Mouse (Mus musculus) telencephalon, adult 2 months (tissue): ENCODE measurements at regions not wholly inside any gene's neighbourhood (a gene's known extent, or its start where the extent isn't known, plus 50 kb on each side); places are given as distances from the start of the nearest gene placed in this dataset.
A peak's percentile ranks its signal among the peaks of the same experiment; 100 is the strongest.

Experiments
- DNase-seq: peaks from one replicate; pipeline ENCODE4 v3.0.0-alpha.2; 2011; ENCODE audit warnings: low read depth, low spot score

DNA sequence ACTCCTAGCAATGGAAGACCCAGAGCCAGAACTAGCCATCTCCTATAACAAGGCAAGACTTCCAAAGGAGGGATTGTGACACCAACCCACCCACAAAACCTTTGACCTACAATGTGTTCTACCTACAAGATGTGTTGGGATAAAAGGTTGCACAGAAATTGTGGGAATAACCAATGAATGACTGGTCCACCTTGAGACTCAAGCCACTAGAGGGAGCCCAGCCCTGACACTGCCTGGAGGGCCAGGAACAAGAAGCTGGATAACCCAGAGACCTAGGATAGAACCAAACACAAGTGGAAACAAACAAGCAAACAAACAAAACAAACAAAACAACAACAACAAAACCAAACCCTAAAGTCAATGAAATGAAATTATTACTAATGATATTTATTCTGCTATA, 288.8 kb downstream of the Dchs2 start:
- no peak for DNase-seq

DNA sequence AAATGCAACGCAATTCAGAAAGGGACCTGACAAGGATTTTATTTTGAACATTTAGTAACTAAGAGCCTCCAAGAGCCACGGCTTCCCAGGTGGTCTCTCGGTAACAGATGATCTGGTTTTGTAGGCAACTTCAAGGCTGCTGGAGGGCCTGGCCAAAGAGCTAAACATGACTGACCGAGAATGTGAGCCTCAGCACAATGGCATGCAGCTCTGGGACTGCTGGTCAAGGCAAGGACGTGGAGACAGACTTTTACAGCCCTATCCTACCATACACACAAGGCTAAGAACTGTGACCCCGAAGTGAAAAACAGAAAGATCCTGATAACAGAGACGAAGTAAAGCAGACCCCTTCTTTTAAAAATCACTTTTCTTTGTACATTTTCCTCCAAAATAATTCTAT, 296.5 kb downstream of the Dchs2 start:
- DNase-seq: no peak

DNA sequence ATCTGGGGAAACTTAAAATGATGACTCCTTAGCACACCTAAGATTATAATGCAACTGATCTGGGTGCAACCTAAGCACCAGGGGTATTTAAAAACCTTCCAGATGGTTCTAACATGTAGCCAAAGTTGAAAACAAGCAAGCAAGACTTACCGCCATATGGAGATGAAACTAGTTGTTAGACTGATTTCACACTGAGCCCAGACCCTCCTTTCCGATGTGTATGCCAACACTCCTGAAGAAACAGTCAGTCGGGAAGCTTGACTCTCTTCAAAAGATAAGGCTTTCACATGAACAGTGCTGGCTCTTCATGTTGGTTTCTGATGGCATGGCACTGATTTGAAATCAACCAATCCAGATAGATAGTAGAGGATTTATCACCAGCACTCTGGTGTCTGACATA, 301.6 kb downstream of the Dchs2 start:
- DNase-seq: no peak

DNA sequence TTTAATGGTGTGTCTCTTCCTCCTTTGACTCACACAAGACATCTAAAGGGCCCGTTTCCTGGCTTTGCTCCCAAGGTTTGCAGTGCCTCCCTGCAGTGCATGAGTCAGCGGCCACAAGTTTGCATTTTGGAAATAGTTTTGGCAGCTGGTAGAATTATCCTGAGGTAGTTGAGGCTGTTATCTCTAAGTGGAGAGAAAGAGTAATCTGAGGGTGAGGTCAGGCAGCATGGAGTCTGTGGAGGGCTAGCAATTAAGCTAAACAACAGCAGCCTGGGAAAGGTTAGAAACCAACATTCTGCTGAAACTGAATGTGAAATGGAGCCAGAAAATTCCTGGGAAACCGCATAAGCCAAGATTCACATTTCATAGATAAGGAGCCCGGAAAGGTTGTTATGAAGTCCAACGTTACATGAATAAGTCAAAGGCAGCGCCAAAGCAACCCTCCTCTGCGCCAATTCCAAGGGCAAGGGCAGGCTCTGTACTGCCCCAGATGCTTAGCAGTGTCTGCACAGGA, 318.5 kb downstream of the Dchs2 start:
- DNase-seq: no peak

DNA sequence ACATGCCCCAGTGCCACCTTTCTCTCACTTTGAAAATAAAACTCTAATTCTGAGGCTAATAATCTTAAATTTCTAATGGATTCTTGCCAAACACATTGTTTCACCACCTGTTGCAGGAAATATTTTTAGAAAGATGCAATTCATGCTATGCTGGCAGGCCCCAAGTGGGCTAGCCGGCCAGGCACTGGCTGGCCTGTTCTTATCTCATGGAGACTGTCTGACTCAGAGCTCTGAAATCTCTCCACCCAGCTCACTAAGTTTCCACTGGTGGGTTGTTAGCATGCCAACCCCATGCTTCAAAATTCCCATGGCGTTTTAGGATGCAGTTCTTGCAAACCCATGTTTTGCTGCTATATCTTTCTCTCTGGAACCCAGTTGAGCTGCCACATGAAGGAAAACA, 315.5 kb upstream of the Sfrp2 start:
- no peak for DNase-seq

DNA sequence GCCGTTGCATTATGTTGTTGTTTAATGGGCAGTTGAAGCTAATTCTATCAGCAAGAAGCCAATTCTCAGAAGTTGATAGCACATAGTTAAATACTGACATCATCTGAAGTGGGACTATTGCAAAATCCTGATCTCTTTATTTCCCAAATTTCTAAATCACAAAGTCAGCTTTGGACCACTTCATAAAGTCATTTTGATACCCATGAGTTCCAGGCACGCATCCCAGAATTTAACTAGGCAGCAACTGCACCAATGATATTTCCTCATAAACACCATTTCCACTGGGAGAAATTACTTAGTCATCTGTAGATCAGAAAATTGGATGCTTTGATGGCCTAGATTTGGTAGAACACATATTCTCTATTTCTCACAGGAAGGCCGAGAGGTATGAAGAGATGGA, 314.8 kb upstream of the Sfrp2 start:
- DNase-seq: no peak

DNA sequence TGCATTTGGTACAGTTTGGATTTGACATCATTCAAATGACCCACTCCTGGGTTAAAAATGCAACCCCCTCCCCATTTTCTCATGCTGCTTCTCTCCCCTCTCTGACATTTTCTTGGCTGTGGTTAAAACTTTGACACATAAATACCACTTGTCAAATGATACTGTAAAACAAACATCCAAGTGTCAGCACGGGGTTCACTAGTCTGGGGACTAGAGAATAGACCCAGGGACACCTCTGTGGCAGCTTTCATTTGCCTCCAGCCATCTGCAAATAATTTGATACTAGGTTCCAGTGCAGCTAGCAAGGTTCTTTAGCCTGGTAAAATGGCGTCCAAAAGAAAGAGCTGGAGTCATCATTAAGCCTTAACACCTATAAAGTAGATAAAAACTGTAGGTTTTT, 312.7 kb upstream of the Sfrp2 start:
- DNase-seq: no peak

DNA sequence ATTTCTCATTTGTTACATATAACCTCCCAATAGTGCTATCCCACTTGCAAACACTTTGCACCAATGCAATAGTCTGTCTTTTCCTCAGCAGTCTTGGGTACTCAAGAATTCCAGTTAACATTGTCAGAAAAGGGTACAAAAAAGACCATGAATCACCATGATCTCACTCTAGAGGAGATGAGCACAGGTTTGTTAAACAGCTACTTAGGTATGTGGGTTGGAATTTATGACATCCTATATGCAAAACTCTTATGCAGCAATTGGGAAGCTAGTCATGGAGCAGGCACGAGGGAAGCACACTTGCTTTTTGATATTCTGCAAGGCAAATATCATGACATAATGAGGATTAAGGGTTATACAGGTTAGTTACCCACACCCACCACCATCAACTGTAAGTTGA, 307.7 kb upstream of the Sfrp2 start:
- no peak for DNase-seq

DNA sequence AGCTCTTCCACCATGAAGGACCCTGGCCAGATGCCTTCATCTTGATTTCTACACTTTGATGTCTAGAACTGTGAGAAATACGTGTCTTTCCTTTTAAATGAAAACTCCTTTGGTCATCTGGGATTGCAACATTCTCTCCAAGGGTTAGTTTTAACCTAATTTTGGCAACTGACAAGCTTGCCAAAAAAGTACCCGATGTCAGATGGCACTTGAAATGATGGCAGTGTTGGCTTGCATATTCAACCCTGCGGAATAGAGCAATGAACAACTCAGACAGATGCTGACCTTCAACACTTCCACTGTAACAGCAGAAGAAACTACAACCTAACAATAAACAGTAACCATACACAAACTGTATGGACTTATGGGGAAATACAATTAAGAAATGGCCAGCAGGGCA, 286.9 kb upstream of the Sfrp2 start:
- no peak for DNase-seq

DNA sequence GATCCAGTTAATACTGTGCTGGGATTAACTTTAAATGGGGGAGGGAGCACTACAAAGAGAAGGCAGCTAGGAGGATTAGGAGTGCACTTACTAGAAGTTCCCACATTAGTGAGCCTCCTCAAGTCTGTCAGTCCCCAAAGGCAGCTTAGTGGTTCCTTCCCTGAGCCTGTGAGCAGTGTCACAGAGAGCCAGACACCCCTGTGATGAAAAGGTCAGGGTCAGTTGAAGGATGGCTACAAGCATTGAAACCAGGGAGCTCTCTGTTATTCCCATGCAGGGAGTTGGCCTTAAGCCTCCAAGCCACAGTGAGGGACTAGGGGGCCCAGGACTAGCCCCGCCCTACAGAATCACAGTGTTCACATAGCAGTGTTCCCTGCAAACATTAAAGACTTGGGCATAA, 285.9 kb upstream of the Sfrp2 start:
- no peak for DNase-seq

DNA sequence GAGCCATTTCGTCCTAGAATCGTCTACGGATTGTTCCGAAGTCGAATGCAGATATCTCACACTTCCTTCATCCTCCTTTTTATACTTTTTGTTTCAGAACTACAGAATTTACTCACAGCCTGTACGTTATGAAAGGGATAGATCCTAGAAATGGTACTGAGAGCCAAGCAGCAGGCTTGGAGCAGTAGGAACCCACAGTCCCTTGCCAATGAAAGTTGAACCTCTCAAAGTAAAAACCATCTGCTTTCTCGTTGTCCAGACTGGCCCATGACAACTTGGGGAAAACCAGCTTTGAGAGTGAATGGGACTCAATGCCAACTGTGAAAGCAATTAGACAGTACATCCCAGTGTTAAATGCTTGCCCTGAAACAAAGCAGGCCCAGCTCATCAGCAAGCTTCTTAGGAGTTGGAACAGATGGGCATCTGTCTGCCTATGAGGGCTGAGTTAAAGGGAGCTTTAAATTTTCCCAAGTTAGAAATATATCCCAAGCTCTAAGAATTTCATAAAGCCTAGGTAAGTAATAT, 279.9 kb upstream of the Sfrp2 start:
- peak; percentile 9 for DNase-seq

DNA sequence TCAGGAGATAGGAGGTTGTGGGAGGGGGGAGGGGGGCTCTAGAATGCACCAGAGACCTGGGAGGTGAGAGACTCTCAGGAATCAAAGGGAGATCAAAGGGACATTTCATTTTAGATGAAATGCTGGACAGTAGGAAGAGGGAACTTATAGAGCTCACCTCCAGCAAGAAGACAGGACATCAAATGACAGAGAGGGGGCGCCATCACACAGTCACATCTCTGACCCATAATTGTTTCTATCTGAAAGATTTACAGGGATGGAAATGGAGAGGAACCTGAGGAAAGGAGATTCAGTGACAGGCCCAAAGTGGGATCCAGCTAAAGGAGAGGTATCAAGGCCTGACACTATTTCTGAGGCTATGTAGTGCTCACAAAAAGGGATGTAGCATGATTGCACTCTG, 270.5 kb upstream of the Sfrp2 start:
- no peak for DNase-seq

DNA sequence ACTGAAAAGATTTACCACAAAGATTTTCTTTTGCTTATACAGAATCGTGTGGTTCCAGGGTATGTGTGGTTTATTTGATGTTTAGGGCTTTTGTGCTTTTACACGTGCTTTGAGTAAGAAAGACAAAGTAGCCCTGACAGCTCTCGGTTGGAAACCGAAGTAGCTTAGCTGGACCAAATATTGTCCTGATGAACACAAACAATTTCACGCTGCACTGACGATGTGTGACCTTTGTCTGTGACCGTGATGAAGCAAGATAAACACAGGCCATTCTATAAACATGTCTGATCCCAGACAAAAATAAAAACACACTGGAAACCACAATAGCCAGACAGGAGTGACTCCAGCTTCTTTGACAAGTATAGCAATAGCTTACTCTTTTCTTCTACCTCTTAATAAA, 262.2 kb upstream of the Sfrp2 start:
- no peak for DNase-seq

DNA sequence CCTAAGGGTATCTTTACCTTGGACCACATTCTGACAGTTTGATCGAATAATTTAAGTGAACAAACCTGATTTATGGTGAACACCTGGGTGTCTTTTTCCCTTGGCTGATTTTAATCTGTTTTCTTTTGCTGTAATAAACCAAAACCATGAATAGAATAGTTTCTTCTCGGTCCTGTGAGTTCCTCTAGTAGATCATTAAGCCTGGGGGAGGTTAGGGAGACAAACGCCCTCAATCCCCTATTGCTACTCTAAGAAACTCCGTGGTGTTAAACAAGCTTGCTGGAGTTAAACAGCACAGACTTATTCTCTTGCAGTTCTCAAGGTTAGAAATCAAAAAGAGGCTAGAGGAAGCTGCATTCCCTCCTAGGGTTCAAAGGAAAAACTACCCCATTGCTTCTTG, 249.5 kb upstream of the Sfrp2 start:
- DNase-seq: no peak

DNA sequence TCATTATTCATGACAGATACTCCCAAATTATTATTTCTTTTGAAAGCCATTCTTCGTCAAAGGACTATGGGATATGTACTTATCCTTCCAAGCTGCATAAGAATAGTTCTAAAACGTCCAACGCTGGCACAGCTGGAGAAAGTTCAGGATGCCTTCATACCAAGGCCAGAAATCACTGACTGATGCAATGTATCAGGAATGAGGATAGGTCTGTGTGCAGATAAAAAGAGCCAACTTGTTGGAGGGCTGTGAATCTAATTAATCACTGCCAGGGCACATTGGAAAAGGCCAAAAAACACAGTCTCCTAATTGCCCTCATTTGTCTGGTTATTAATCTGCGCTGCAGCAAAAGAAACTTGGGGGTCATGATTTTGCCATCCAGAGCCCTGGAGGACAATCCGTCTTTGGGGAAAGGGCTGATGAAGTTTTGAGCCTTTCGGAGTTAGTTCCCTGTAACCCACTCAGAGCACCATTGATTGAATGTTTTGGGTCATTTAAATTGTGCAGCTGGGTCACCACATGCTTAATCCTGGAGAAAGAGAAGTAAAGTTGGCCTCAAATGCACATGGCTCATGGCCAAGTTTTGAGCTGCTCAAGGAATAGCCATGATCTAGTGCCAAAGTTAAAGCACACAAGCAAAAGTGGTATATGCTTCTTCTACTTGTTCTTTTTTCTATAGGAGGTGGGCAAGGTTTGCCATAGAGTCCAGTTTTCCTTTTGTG, 248.0 kb upstream of the Sfrp2 start:
- DNase-seq: no peak

DNA sequence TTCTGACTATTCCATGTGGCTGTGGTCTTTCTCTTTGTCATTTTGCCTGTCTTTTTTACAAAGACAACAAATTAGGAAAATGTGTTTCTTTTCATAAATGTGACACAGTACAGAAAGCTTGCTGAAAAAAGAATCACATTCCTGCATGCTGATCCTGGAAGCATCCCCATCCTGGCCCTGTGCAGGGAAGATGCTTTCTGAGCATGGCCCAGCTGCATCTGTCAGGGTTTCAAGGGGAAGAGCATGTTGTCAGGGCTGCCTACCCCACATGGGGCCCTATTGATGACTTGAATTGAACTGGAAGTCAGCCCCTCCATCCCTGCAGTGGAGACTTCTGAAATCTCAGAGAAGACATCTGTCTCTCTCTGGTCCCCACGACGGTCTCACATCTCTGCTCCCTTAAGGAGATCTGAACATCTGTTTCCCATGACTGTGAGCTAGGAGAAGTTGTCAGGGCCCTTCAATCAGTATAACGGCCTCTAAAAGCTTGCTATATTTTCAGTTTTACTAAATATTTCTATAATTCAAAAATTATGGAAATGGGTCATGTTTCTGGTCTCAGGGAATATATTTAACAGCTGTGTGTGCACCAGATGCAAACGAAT, 235.8 kb upstream of the Sfrp2 start:
- DNase-seq: no peak

DNA sequence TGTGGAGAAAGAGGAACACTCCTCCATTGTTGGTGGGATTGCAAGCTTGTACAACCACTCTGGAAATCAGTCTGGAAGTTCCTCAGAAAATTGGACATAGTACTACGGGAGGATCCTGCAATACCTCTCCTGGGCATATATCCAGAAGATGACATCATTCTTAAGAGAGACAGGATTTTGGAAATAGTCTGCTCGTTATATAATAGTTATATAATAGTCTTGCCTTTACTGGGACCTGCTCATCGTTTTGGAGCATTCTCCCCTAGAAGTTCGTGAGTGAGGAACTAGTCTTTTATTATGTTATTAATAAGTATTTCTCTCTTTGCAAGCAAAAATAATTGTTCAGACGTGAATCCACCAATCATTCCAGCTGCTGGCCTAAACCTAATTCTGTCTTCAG, 229.5 kb upstream of the Sfrp2 start:
- peak; percentile 2 for DNase-seq

DNA sequence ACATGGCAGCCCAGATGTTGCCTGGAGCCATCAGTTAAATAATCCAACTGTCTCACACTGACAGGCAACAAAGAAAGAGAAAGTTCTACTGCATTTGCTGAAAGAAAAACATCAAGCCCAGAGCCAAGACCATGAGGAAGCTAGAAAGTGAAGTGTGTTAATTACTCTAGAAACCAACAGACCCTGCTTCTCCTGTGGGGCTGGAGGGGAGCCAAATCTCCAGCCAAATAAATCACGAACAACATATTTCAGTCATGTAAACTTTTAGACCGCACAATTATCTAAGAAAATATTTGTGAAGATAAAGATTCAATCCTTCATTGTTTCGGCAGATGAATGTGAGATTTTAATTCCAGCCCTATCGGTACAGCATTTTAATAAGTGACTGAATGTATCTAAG, 228.9 kb upstream of the Sfrp2 start:
- no peak for DNase-seq

DNA sequence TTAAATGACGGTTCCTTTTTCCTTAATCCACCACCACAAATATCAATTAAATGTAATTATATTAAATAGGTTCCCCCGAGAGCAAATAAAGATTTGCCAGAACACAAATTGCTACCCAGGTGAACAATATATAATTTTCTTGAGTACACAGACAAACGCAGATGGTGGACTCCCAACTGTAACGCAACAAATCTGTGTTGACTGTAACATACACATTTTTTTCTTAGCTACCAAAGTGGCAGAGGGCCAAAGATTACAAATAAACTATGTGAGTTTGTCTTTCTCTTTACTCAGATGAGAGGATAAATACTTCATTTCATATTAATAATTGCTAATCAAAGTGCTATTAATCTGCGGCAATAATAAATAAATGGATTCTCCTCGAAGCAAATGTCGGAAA, 228.4 kb upstream of the Sfrp2 start:
- no peak for DNase-seq

DNA sequence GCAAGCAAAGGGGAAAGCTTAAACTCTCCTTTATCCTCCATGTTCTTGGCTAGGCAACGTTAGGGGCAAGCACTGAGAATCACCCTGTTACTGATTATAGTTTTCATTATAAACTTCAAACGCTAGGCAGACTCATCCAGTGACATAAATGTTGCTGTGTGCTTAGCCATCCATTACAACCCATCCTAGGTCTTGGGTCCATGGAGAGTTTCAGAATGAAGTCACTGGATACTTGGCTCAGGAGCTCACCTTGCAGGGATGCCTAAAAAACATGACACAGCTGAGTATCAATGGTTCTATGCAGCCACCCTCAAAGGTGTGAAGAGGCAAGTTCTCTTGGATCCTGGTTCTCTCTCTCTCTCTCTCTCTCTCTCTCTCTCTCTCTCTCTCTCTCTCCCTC, 227.2 kb upstream of the Sfrp2 start:
- no peak for DNase-seq

DNA sequence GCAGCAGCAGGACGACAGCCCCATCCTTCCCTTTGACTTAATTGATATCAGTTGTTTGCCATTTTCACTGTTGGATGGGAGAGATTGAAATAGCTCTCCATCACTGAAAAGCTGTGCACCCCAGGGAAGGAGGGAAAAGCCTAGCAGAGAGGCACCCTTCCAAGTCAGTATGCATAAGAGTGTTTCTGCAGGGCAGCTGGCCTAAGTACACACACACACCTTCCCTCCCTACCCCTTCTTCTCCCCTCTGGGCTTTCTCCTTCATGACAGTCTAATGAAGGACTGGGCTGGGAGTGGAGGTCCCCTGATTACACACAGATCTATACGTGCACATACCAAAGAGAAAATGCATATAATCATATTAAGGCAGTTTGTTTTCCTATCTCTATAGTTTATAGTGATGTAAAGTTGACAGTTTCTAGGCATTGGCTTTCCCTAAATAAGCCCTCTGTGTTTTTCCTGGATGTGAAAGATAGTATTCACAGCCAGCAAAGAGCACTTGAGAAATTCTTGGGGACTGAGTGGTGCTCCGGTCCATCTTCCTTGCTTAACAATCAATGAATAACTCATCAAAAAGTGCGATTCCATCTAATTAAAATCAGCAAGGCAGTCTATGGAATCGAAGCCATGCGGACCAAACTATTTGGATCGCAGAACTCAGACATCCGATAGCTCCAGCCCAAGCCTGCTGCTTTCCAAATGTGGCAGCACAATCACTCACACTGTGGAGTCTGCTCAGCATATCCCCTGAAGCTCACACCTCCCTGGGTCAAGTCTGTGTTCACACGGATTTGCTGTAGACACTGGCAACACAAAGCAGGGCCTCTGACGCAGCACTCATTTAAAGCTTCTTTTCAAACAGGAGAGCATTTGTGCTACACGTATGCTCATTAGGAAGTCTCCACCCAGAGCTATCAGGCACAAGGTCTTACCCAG, 224.9 kb upstream of the Sfrp2 start:
- DNase-seq: no peak

DNA sequence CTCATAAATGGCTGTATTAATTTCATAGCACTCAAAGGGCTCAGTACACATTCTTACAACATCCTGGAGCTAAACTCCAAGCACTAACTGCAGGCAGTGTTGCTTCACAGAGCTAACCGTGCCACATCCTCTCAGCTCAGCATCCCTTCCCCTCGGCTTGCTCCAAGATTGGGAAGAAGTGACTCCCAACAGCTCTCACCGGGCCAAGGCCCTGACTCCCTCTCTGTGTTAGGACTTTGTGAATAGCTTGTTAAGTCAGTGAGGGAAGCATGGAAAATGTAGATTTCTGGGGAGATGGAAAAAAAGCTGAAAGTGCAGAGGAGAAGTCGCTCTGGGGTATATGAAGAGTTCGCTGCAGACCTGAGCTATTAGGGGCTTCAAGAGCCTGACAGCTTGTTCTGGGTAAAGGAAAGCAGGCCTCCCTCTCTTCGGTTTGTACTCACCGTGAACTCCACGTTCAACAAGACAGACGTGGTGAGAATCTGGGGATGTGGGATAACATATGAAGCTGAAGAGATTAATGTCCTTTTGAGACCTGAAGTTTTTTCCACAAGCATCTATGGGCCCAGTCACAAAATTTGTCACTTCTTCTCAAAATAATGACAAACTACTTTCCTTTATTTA, 213.5 kb upstream of the Sfrp2 start:
- no peak for DNase-seq
